Mouse (Mus musculus) left cerebral cortex, postnatal 10 days (tissue): ENCODE measurements around the gene Mrpl45. TPM values are rescaled to one million over a fixed set of nuclear protein-coding genes. Genes with fewer than 3 reads are reported as not detected.
A peak's percentile ranks its signal among the peaks of the same experiment; 100 is the strongest.
"Not testable (repeated sequence)": the region's sequence is repeated elsewhere in the genome, so short reads cannot be mapped to it uniquely, and the experiment has no call there.

Source experiments
- DNase-seq, 2 experiments: peaks; one replicate each; pipeline ENCODE4 v3.0.0; 2021 to 2022; ENCODE audit warnings: low spot score in 2 of 2, mixed read lengths in 1 of 2; ENCODE audit errors: extremely low spot score in 1 of 2
- intact Hi-C: fragments of 180-260 bp; cut with DNase I; formaldehyde crosslinking; loops from one replicate; pipeline ENCODE4 v1.15.1; 2025
- total RNA-seq, 2 experiments: library from RNA; stranded (reverse); gene quantifications; 2 replicates each; pipeline ENCODE4 v1.2.3; 2021

Gene Mrpl45
- total RNA-seq, 2 experiments from 2014 or later, result 20.4 to 23.3 TPM

DNA sequence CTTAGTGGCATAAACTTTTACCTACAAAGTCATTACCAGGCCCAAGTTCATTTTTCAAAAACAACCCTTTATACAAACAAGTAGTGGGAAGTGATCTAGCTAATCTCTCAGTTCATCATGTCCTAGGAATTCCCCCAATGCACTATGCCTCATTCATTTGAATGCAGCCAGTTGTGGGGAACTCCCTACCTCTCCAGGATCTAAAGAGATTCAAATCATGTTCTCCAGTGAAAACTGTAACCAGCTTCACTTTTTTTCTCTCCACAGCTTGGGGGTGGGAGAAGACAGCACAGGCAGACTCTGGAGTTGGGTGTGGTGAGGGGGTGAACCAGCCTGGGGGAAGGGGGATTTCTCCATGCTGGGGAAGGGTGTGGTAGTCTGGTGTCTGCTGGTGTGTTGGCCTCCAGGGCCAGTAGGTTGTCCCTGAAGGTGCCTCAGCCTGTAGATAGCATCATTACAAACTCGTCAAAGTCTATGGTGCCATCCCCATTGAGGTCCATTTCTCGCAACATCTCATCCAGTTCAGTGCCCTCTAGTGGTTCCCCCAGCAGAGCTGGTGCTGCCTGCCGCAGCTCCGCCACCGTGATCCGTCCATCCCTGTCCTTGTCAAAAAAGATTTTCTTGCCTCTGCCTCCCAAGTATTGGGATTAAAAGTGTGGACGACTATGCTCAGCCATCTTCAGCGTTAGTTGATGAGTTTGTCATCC, 6.5 kb downstream of the Mrpl45 start:
- intact Hi-C loops, DNase-seq: not testable (repeated sequence)

DNA sequence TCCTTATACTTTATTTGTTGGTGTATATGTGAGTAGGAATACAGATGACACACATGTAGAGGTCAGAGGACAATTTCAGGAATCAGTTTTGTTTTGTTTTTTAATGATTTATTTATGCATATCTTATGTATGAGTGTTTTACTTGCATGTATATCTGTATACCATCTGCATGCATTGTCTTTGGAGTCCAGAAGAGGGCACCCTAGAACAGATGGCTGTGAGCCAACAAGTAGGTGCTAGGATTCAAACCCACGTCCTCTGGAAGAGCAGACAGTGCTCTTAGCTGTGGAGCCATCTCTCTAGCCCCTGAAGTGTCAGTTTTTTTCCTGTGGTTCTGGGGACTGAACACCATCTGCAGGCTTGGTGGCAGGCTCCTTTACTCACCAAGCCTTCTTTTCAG, 9.7 kb downstream of the Mrpl45 start:
- DNase-seq, result no peak
- intact Hi-C loops, result no loop called here

DNA sequence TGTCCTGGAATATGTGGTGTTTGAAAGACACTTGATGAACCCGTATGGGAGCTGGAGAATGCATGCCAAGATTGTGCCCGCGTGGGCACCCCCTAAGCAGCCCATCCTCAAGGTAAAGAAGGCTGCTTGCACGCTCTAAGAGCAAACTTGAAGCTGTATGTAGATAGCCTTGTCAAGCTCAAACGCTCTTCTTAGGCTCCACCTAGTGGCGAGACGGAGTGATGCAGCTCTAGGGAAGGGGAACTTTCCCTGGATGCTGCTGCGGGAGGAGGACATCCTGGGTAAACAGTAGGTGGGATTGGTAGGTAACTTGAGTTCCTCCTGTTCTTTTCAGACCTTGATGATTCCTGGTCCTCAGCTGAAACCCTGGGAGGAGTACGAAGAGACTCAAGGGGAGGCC, 12.6 kb downstream of the Mrpl45 start:
- intact Hi-C loops, result no loop called here
- DNase-seq, result peak; percentile 38 to 64

DNA sequence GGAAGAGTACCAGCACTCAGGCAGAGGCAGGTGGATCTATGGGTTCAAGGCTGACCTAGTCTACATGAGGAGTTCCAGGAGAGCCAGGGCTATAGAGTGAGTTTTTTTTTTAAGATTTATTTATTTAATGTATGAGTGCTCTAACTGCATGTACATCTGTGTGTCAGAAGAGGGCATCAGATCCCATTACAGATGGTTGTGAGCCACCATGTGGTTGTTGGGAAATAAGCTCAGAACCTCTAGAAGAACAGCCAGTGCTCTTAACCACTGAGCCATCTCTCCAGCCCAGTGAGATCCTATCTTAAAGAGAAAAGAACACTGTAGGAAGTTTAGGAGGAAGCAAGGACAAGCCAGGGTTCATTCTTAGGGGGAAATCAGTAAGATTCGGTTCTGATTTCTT, 14.8 kb downstream of the Mrpl45 start:
- peak in 1 of 2 experiments; percentile 7 for DNase-seq
- intact Hi-C loops, result no loop called here

DNA sequence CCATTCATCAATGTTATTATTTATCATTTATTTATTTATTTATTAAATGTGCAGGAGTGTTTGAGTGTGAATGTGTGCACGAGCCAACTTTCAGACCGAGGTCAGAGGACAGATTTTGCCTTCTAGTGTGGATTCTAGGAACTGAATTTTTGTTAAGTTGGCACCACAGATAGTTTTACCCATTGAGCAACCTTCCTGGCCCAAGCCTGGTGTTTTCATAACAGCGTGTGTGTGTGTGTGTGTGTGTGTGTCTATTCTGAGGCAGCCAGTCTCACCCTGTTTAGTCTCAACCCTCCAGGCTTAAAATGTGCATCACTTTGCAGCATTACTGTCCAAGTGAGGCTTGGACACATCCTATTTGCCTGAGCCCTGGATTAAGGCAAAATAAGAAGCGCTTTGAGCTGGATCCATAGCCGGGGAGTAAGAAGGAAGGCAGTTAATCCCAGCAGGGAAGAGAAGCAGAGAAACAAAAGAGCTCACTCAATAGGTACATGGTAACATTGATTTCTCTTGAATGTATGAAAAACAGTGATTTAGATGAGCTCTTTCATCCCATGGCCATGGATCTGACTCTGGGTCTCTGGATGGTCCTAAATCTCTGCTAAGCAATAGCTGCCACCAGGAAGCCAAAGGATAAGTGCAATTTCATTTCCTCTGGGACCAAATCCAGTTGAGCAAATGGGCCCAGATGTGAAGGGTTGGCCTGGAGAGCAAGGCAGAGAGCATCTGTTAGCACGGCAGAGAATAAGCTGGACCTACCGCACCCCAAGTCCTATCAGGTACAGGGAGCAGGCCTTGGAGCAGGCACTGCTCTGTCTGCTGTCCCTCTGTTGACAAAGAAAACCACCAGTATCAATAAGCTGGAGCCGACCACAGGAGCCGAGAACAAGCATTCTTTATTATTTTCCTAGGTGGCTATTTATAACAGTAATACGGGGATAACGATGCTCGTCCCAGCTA, 16.0 kb downstream of the Mrpl45 start:
- peak in 1 of 2 experiments; percentile 13 for DNase-seq
- intact Hi-C loops, result no loop called here

- intact Hi-C loops, result no loop called here
- DNase-seq, result peak in 1 of 2 experiments; percentile 17
Measured at GRCm38 (mm10) chr11:97333044-97333443, 17.5 kb downstream of the Mrpl45 start.

- intact Hi-C loops, result no loop called here
- no peak for DNase-seq
Measured at GRCm38 (mm10) chr11:97333896-97334295, 18.4 kb downstream of the Mrpl45 start.

DNA sequence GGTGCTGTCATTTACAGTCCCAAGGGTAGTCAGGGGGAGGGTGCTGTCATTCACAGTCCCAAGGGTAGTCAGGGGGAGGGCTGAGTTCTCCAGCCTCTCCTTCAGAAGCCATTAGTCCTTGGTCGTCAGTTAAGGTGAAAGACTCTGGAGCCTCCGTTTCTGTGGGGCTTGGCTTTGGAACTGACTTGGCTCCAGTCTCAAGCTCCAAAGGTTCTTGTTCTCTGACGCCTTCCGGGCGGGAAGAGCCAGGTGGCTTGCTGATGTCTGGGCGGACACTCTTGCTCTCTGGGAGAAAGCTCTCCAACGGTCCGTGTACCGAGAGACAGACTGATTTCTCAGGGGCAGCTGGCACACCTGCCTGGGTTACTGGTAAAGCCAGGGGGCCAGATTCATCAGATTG, 18.9 kb downstream of the Mrpl45 start:
- intact Hi-C loops, result no loop called here

GRCm38 (mm10) chr11:97336238-97336637, 20.7 kb downstream of the Mrpl45 start:
- DNase-seq, result no peak
- intact Hi-C loops, result no loop called here

More for the DNA sequence above, 18.9 kb downstream of the Mrpl45 start:
- peak in 1 of 2 experiments; percentile 15 for DNase-seq

DNA sequence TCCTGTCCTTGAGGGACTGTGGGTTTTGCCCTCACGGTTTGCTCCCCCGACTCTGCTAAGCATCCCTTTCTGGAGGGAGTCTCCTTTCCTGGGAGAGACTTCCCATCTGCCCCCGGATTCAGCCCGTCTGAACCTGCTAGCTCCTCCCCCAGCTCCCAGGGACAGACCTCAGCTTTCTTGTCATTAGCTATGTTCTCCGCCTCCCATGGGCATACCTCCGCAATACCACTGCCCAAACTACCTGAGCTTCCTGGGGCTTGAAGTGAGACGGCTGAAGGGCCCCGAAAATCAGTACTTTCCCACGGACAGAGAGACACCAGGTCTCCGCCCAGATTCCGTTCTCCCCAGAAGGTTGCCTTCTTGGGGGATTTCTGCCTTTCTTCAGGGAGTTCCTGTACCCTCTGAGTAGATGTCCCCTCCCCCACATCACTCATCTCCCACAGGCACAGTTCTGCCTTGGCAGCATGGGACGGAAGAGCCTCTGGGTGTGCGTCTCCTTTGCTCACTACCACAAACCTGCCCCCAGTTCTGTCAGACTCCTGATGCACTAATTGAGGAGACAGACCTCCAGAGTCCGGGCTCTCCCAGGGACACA, 21.3 kb downstream of the Mrpl45 start:
- DNase-seq, result no peak
- intact Hi-C loops, result no loop called here

DNA sequence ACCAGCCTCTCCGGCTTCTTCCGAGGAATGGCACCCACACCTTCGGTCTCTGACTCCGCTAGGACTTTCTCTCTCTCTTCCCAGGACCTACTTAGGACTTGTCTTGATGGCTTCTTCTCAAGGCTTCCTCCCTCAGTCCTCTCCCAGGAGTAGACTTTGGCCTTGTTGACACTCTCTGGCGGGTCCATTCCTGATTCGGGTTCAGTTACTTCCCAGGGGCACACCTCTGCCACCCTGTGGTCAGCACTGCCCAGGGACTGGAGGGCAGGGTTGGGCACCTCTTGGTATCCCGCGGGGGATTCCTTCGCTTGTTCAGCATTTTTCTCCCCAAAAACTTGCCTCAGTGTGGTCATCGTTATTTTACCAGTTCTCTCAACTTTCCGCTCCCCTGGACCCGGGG, 21.8 kb downstream of the Mrpl45 start:
- intact Hi-C loops, result no loop called here
- no peak for DNase-seq

GRCm38 (mm10) chr11:97338302-97338976, 22.9 kb downstream of the Mrpl45 start:
- intact Hi-C loops, result no loop called here
- DNase-seq, result no peak

- intact Hi-C loops, result no loop called here
- peak; percentile 60 to 86 for DNase-seq
Measured at GRCm38 (mm10) chr11:97338977-97339315, 23.4 kb downstream of the Mrpl45 start.

- intact Hi-C loops, result no loop called here
- no peak for DNase-seq
Measured at GRCm38 (mm10) chr11:97343175-97343574, 27.7 kb downstream of the Mrpl45 start.

DNA sequence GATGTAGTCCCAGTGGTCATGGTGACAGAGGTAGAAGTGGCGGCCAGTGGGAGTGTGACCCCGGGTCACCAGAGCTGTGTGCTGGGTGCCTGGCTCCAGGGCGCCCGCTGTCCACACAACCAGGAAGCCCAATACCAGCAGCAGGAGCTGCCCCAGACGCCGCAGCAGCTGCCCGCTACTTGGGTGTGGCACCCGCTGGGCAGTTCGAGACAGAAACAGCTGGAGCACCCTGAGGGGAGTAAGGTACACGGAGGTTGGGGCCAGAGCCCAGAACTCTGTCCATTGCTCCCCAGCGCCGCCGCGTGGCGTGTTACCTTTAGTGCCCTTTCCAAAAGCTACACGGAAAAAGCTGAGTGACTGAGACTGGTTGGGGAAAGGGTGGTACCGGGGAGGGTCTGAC, 28.1 kb downstream of the Mrpl45 start:
- intact Hi-C loops, result no loop called here
- no peak for DNase-seq

DNA sequence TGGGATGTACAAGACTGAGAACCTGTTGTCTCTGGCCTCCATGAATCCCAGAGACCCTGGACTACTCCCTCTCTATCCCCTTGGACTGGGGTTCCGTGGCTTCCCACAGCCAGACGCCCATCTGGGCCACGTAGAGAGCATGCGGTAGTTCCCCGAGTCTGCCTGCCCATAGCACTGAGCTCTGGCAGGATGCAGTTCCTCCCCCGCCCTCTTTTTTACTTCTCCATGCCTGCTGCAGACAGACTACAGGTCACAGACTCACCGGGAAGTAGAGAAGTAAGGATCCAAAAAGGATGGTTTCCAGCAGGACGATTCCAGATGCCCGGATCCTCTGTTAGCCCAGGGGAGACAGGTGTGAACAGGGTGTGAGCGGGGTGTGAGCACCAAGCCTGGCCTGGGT, 29.9 kb downstream of the Mrpl45 start:
- intact Hi-C loops, result no loop called here

DNA sequence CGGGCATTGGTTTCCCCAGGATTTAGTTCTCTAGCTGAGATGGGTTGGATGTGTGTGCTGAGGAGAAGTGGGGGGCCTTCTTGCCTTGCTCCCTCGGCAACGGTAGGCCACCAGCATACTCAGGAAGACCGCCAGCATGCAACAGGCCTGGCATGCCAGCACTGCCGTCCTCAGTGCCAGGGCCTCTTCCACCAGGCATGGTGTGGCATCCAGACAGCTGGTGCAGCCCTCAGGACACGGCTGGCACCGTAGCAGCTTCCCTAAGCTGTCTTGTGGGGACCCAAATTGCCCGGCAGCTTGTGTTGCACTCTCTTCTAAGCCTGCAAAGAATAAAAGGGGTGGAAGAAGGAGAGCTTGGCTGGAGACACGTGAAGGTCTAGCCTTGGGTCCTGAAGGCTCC, 30.9 kb downstream of the Mrpl45 start:
- intact Hi-C loops, result no loop called here
- DNase-seq, result peak in 1 of 2 experiments; percentile 31

More for the DNA sequence above, 29.9 kb downstream of the Mrpl45 start:
- no peak for DNase-seq

DNA sequence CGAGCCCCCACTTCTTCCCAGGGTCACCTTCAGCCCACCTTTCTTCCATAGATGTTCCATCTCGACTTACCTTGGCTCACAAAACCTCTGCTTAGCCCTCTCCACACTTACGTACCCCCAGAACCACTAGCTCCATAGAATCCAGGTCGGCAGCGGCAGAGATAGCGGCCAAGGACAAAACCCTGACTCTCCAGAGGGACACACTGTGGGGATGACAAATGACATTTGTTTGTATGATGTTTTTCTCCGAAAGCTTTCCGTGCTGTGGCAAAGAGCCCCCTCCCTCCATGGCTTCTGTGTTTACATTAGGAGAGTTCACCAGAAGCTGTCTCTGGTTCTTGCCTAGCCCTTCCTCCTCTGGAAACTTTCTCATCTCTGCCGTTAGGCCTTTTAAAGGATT, 31.8 kb downstream of the Mrpl45 start:
- intact Hi-C loops, result no loop called here
- no peak for DNase-seq

DNA sequence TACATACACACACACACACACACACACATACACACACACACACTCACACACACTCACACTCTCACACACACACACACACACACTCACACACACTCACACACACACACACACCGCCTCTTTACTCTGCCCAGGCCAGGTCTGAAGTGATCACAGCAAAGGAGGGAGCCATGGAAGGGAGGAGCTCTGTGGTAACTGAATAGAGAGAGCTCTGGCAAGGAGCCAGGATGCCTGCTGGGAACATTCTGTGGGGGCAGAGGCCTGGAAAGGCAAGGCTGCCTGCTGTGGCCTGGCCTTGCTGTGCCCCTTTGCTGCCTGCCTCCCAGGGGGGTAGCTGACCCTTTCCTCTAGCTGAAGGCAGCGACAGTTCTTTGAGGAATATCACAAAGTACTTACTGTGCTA, 34.5 kb downstream of the Mrpl45 start:
- peak; percentile 66 to 90 for DNase-seq
- intact Hi-C loops, result no loop called here
